8 mouse cellular contexts compared by ENCODE assay signal in the genomic region with DNA sequence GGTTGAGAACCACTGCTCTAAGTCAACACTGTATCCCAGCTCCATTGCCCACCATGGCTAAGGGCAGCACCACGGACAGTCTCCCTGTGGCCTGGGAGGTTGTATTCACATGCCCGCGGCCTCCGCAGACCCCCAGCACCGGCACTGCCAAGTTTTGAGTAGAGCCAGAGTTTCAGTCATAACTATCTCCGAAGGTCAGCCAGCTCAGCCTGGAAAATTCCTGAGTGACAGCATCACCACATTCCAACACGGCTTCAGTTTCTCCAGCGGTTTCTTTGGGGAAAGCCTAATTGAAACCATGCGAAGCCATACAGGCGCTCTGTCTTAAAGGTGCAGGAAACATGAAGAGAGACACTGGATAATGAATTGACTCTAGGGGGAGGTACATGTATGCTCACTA.
DNase-seq lines count a peak whose midpoint lies in the region; ATAC-seq lines count a peak whose summit lies in the region.

No protein-coding gene starts in this region.

- H3K4me1 ChIP-seq in midbrain, embryonic 11.5 days (ENCODE audit: control insufficient read depth, insufficient read depth, low read length): peaks cover 24% of the 10 kb centered on the region
- H3K4me1 ChIP-seq in midbrain, embryonic 15.5 days: peaks cover 24% of the 10 kb centered on the region
- H3K4me1 ChIP-seq in hindbrain, embryonic 16.5 days (ENCODE audit: control insufficient read depth, insufficient read depth, low read depth, low read length): peaks cover 5% of the 10 kb centered on the region

- no peak overlapping the region for H3K4me2 ChIP-seq in midbrain, embryonic 11.5 days
- no peak overlapping the region for H3K4me2 ChIP-seq in midbrain, embryonic 15.5 days
- no peak overlapping the region for H3K4me2 ChIP-seq in hindbrain, embryonic 16.5 days (ENCODE audit: low read length)

- H3K9me3 ChIP-seq in midbrain, embryonic 11.5 days (ENCODE audit: control insufficient read depth, low read length): no peaks in the 10 kb centered on the region
- H3K9me3 ChIP-seq in midbrain, embryonic 15.5 days: no peaks in the 10 kb centered on the region
- no peaks in the 10 kb centered on the region for H3K9me3 ChIP-seq in hindbrain, embryonic 16.5 days (ENCODE audit: control insufficient read depth, low read length)

- ATAC-seq in midbrain, embryonic 11.5 days (ENCODE audit: low FRiP score): no peak
- ATAC-seq in midbrain, embryonic 15.5 days (replicated peaks): no peak
- no peak for ATAC-seq in hindbrain, embryonic 16.5 days

- H3K4me3 ChIP-seq in midbrain, embryonic 11.5 days (ENCODE audit: low read depth, low read length): no peak overlapping the region
- no peak overlapping the region for H3K4me3 ChIP-seq in midbrain, embryonic 15.5 days
- H3K4me3 ChIP-seq in hindbrain, embryonic 16.5 days (ENCODE audit: low read length): no peak overlapping the region

- 54% methylated on average over 10 of the region's 10 CpGs for WGBS in midbrain, embryonic 11.5 days
- WGBS in midbrain, embryonic 15.5 days: 52% methylated on average over 10 of the region's 10 CpGs
- WGBS in hindbrain, embryonic 16.5 days: 53% methylated on average over 10 of the region's 10 CpGs

- H3K27me3 ChIP-seq in midbrain, embryonic 11.5 days (ENCODE audit: control insufficient read depth, insufficient read depth, low read length): peaks cover 2% of the 10 kb centered on the region; the same call in 1 of the 2 replicates
- H3K27me3 ChIP-seq in midbrain, embryonic 15.5 days (replicated peaks): peaks cover 7% of the 10 kb centered on the region
- H3K27me3 ChIP-seq in hindbrain, embryonic 16.5 days (replicated peaks; ENCODE audit: control insufficient read depth, insufficient read depth, low read length): 0 out of 2 replicates have a peak, but pooled peaks cover 2% of the 10 kb centered on the region

- no peak overlapping the region for H3K27ac ChIP-seq in midbrain, embryonic 11.5 days (ENCODE audit: low read depth, low read length)
- H3K27ac ChIP-seq in midbrain, embryonic 15.5 days: no peak overlapping the region
- H3K27ac ChIP-seq in hindbrain, embryonic 16.5 days (ENCODE audit: low read depth, low read length): no peak overlapping the region

- H3K36me3 ChIP-seq in midbrain, embryonic 11.5 days (ENCODE audit: control insufficient read depth, insufficient read depth, low read length): no peaks in the 10 kb centered on the region
- H3K36me3 ChIP-seq in midbrain, embryonic 15.5 days (replicated peaks): no peaks in the 10 kb centered on the region
- H3K36me3 ChIP-seq in hindbrain, embryonic 16.5 days (ENCODE audit: control insufficient read depth, insufficient read depth, low read length): no peaks in the 10 kb centered on the region

- no peak overlapping the region for H3K9ac ChIP-seq in midbrain, embryonic 11.5 days (ENCODE audit: low read length)
- no peak overlapping the region for H3K9ac ChIP-seq in midbrain, embryonic 15.5 days
- no peak overlapping the region for H3K9ac ChIP-seq in hindbrain, embryonic 16.5 days (ENCODE audit: low read depth, low read length)

- peak; percentile 91 for DNase-seq in midbrain, embryonic 11.5 days (ENCODE audit: low spot score, missing footprints)
- peak; percentile 64 for DNase-seq in gastrocnemius, adult 18-20 months (ENCODE audit: low spot score)
- peak; percentile 41 for DNase-seq in kidney, adult 18-20 months
- peak; percentile 58 to 79 for DNase-seq in lung, postnatal 4 days
- DNase-seq in left cerebral cortex, postnatal 4 days: no peak
- no peak for DNase-seq in urinary bladder, postnatal 25 days (ENCODE audit: low spot score)

- intact Hi-C loops in left cerebral cortex, postnatal 4 days (cut with DNase I): no loop called here

Comparison
In these comparisons a context has a peak if more than half of its experiments do, and no peak if none do; other contexts are left out.
1. DNase-seq: peak in midbrain, embryonic 11.5 days (single experiment), gastrocnemius, adult 18-20 months (single experiment), kidney, adult 18-20 months (single experiment) and lung, postnatal 4 days (2 of 2); none in left cerebral cortex, postnatal 4 days (single experiment) and urinary bladder, postnatal 25 days (single experiment).